25 mouse cellular contexts compared by ENCODE assay signal in genomic region chr13:106751951-106752350, GRCm38 (mm10).
"Had no signal": no experiment of that assay in that cellular context is flagged by ENCODE, and none has a peak within 500 bp of the region (broad histone marks: within the 10 kb centered on the region; RNA-seq: fewer than 3 reads in every experiment).

No protein-coding gene starts in this region.

- DNase-seq: cerebellum, adult 2 months; cerebellum, adult 8-10 months; cerebellum, adult 9-10 months; cerebellum, adult 9-11 months; cerebellum, postnatal 10 days; cerebellum, postnatal 14 days; cerebellum, postnatal 25 days; cerebellum, postnatal 36 days; embryo, embryonic 11 days; forebrain, postnatal 0 days; gastrocnemius, adult 2 months; gastrocnemius, postnatal 10 days; gastrocnemius, postnatal 14 days; gastrocnemius, postnatal 25 days; gastrocnemius, postnatal 36 days; heart, adult 18-20 months had no signal

- H3K27ac ChIP-seq: embryonic facial prominence, embryonic 10.5 days; embryonic facial prominence, embryonic 12.5 days; embryonic facial prominence, embryonic 13.5 days; embryonic facial prominence, embryonic 15.5 days; forebrain, embryonic 10.5 days; forebrain, embryonic 12.5 days; forebrain, embryonic 13.5 days; forebrain, embryonic 15.5 days; gastrocnemius, adult 2 months had no signal

- H3K4me3 ChIP-seq: embryonic facial prominence, embryonic 10.5 days; embryonic facial prominence, embryonic 12.5 days; embryonic facial prominence, embryonic 13.5 days; embryonic facial prominence, embryonic 15.5 days; erythroblast, embryonic 14.5 days; forebrain, embryonic 10.5 days; forebrain, embryonic 12.5 days; forebrain, embryonic 13.5 days; forebrain, embryonic 15.5 days; gastrocnemius, adult 2 months had no signal
